Mouse (Mus musculus) CD8-positive naive resting alpha-beta T cell, adult 57 days (primary cell): ENCODE results near the gene Tmem219. TPM values are rescaled to one million over a fixed set of nuclear protein-coding genes. Genes with fewer than 3 reads are reported as not detected.

Source experiments
- total RNA-seq: library from RNA; stranded (reverse); gene quantifications from one replicate; pipeline ENCODE4 v1.2.4, GENCODE M21; 2023

The Tmem219 gene
- total RNA-seq = 26.0 TPM

GRCm38 (mm10) chr7:126922624-126923060 is at the start of gene Tmem219:
Gene Tmem219 (minus strand): TSS chr7:126922917.

DNA sequence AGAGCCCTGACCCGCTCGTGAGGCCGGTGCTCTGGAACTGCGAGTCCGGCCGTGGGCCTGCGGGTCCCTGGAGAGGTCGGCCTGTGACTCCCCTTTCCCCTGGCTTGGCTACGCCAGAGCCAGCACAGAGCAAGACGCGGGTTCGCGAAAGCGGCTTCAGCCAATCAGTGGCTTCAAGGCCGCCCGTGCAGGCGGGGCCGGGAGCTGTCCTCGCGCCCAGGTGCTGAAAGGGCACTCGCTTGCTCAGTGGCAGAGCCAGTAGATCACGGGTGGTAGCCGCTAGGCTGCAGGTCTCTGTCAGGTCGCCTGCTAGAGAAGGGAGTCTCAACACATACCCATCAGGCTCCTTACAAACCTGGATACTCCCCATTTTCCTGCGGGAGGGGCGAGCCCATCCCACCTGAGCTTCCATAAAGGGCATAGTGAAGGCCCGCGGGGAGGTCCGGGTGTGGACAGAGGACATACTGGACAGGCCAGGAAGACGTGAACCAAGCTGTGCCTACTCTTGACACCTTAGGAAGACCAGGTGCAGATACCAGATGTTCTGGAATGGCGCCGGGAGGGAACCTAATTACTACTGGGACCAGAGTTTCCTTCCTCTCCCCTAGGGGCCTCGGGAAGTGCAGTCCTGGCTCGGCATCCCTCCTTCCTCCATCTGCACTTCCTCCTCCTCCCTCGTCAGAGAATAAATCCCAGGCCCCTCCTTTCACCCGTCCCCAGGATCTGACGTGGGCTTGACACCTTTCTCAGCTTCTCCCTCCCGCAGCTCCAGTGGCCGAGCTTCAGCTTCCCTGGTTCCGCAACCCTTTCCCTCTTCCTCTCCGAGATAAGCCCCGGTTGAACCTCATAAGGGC is 27.3 kb upstream of the Tmem219 start, which contains the start of gene Sez6l2:
TSS of gene Sez6l2 (plus strand) at position 771 of the 854 bp plus-strand sequence.

DNA sequence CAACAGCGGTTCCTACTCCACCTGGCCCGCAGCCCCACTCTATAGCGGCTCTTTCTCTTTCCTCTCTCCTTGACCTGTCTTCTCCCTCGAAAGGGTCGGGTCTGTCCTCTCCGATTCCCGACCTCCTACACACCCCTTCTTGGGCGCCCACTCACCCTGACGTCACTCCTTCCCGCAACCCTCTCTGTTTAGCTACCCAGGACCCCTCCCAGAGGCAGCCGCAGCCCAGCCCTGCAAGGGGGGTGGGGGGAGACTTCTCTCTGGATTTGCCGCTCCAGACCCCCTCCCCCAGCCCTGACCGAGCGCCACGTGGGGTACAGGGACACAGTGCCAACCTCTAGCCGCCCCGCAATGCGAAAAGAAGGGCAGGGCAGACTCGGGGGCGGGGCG is 26.7 kb upstream of the Tmem219 start, which contains the start of gene Asphd1:
TSS of gene Asphd1 (minus strand) at position 180 of the 390 bp plus-strand sequence.

DNA sequence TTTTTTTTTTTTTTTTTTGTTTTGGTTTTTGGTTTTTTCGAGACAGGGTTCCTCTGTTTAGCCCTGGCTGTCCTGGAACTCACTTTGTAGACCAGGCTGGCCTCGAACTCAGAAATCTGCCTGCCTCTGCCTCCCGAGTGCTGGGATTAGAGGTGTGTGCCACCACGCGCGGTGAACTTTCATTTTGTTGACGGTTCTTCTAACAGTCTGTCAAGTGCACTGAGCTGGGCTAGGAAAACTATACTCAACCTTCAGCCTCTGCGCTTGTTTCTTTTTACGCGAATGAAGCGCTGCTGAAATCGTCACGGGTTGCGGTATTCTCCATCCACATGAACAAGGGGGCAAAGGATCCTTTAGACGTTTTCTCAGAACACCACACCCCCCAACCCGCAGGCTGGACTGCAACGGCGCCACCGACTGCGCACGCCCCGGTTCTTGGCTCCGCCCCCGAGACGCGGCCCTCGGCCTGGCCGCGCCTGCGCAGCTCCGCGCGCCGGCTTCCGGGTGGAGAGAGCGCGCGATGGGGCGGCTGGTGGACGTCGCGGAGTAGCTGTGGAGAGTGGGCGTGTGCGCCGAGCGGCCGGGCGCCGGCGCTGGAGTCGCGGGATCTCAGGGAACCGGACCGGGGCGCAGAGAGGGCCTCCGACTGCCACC is 5.8 kb upstream of the Tmem219 start, which contains the start of gene Kctd13:
TSS of gene Kctd13 (plus strand) at position 496 of the 654 bp plus-strand sequence.

DNA sequence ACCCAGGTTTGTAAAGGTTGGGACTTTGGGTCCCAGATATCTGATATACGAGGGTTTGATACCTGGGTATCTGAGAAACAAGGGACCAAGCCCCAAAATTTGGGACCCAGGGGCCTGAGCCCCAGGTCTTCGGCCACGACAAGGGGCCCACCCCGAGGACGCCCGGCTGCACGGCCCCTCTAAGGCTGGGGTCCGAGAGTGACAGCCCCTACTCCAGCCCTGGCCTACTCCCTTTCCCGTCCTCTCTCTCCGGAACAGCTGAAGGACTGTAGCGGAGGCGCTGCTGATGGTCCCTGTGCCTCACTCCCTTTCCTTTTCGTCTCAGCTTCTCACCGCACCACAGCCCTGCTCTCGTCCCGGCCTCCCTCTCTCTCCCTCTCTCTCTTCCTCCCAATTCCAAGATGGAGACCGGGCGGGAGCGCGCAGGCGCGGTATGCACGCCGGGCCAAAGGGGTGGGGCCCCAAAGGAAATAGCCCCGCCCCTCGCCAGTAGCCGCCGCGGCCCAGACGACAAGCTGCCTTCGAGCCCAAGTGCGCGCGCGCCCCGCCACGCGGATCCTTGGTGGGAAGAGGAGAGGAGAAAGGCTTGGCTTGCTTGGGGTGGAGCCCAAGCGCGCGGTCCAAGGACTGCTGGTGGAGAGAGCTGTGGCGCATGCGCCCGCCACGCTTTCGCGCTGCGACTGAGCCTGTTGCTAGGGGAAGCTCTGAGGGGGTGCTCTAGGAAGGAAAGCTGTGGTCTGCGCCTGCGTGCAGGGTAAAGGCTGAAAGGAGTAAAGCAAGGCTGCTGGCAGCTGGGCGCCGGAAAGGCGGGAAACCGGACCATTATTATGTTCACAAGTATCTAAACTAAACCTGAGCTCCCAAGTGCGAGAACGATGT is 38.2 kb downstream of the Tmem219 start, which contains the start of gene Taok2:
TSS of gene Taok2 (minus strand) at position 418 of the 879 bp plus-strand sequence.

DNA sequence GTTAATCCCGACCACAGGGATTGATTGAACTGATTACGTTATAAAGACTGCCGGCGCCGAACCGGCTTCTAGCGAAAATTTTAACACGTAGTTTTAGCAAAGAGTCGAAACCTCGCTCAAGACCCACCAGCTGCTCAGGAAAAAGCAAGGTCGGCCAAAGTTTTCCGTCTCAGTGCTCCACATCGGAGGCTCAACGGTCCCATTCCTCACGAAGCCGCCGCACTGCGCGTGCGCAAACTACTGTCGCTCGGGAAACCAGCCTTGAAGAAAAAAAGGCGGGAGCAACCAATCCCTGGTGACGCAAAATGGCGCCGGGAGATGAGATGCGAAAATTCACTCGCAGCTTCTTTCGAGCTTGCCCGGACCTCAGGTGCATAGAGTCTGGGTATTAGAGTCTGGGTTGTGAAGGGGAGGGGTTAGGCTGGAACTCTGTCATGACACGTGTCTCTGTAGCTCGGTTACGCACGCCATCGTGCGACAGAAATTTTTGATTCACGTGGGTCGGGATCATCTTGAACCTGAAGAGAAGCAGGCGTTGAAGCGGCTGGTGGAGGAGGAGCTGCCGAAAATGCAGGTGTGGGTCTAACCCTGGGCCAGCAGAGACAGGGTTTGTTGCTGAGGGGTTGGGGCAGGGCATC is 60.5 kb downstream of the Tmem219 start, which contains the start of gene Ino80e:
TSS of gene Ino80e (minus strand) at position 231 of the 638 bp plus-strand sequence.

GRCm38 (mm10) chr7:126861429-126862130 is 61.1 kb downstream of the Tmem219 start, which contains the start of gene Hirip3:
Gene Hirip3 (plus strand): TSS chr7:126861972.

DNA sequence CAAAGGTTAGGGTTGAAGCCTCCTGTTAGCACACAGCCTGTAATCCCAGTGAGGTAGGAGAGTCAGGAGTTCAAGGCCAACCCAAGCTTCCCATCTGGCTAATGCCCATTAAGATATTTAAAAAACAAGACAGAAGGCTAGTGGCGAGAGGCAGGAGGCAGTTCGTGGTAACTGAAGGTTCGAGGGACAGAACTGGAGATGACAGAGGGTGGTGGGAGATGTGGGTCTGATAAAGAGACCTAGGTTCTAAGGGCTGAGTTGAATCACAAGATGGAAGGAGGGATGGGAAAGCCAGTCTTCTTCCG is 75.6 kb downstream of the Tmem219 start, which contains the start of gene Doc2a:
TSS of gene Doc2a (plus strand) at position 301 of the 305 bp plus-strand sequence.

Other genes with a start within 250 kb of the Tmem219 start
- not detected for gene Sult1a1, start 246.5 kb downstream of the Tmem219 start, total RNA-seq
- 174 TPM for gene Bola2, start 227.5 kb downstream of the Tmem219 start, total RNA-seq
- gene Slx1b, start 227.1 kb downstream of the Tmem219 start, total RNA-seq = 7.5 TPM
- 1,247 TPM for gene Coro1a, start 215.1 kb downstream of the Tmem219 start, total RNA-seq
- 42.7 TPM for gene Mapk3, start 163.3 kb downstream of the Tmem219 start, total RNA-seq
- gene Gdpd3, start 156.6 kb downstream of the Tmem219 start, total RNA-seq = 4.1 TPM
- gene Ypel3, start 146.0 kb downstream of the Tmem219 start, total RNA-seq = 232 TPM
- gene Tbx6, start 141.4 kb downstream of the Tmem219 start, total RNA-seq = 7.7 TPM
- gene Ppp4c, start 130.4 kb downstream of the Tmem219 start, total RNA-seq = 228 TPM
- not detected for gene Fam57b, start 125.2 kb downstream of the Tmem219 start, total RNA-seq
- gene 4930451I11Rik, start 91.3 kb downstream of the Tmem219 start, total RNA-seq = not detected
- not detected for gene Doc2a, start 75.5 kb downstream of the Tmem219 start, total RNA-seq
- 31.9 TPM for gene Hirip3, start 60.9 kb downstream of the Tmem219 start, total RNA-seq
- 55.6 TPM for gene Ino80e, start 60.5 kb downstream of the Tmem219 start, total RNA-seq
- 95.7 TPM for gene Taok2, start 38.2 kb downstream of the Tmem219 start, total RNA-seq
- gene Kctd13, start 6.0 kb upstream of the Tmem219 start, total RNA-seq = 36.8 TPM
- gene Asphd1, start 26.7 kb upstream of the Tmem219 start, total RNA-seq = not detected
- gene Sez6l2, start 27.6 kb upstream of the Tmem219 start, total RNA-seq = 6.5 TPM
- 125 TPM for gene Cdipt, start 53.0 kb upstream of the Tmem219 start, total RNA-seq
- gene Cdiptos, start 53.2 kb upstream of the Tmem219 start, total RNA-seq = not detected
- gene Mvp, start 91.7 kb upstream of the Tmem219 start, total RNA-seq = 25.6 TPM
- gene Pagr1b, start 93.6 kb upstream of the Tmem219 start, total RNA-seq = not detected
- gene Pagr1a, start 94.4 kb upstream of the Tmem219 start, total RNA-seq = 3.0 TPM
- 43.4 TPM for gene Gm42742, start 98.2 kb upstream of the Tmem219 start, total RNA-seq
- 2.1 TPM for gene Prrt2, start 98.3 kb upstream of the Tmem219 start, total RNA-seq
- gene Maz, start 104.1 kb upstream of the Tmem219 start, total RNA-seq = 202 TPM
- 2.7 TPM for gene Kif22, start 119.6 kb upstream of the Tmem219 start, total RNA-seq
- 4.4 TPM for gene Zg16, start 164.4 kb upstream of the Tmem219 start, total RNA-seq
- 73.9 TPM for gene AI467606, start 168.4 kb upstream of the Tmem219 start, total RNA-seq
- gene Qprt, start 199.3 kb upstream of the Tmem219 start, total RNA-seq = 37.4 TPM
- gene Spn, start 214.9 kb upstream of the Tmem219 start, total RNA-seq = 313 TPM